Mouse (Mus musculus) erythroblast, adult 5-6 weeks (primary cell): ENCODE data around the gene Flt1. TPM values are rescaled to one million over a fixed set of nuclear protein-coding genes. Genes with fewer than 3 reads are reported as not detected.

Experiments used
- ATAC-seq: replicated peaks from 2 replicates; pipeline ENCODE4 v1.8.0; 2016; ENCODE audit warnings: moderate number of reproducible peaks, mild to moderate bottlenecking, moderate TSS enrichment, inconsistent platforms; ENCODE audit not compliant: poor library complexity, low FRiP score, severe bottlenecking
- total RNA-seq, 2 experiments: library from RNA; stranded (forward) in 1 of 2; stranded (reverse) in 1 of 2; fragments of 150-400 nt in 1 of 2; fragments of 200-764, 138-1000 nt in 1 of 2; gene quantifications; 2 replicates each; pipeline versions ENCODE4 v1.2.3 to v1.2.4; 2015 to 2017; ENCODE audit warnings: low replicate concordance in 2 of 2

The Flt1 gene
- total RNA-seq (2015; ENCODE audit: low replicate concordance), result 0.63 and 0.77 TPM in 2 replicates
- 0.68 and 0.98 TPM in 2 replicates for total RNA-seq (2017; ENCODE audit: low replicate concordance)

DNA sequence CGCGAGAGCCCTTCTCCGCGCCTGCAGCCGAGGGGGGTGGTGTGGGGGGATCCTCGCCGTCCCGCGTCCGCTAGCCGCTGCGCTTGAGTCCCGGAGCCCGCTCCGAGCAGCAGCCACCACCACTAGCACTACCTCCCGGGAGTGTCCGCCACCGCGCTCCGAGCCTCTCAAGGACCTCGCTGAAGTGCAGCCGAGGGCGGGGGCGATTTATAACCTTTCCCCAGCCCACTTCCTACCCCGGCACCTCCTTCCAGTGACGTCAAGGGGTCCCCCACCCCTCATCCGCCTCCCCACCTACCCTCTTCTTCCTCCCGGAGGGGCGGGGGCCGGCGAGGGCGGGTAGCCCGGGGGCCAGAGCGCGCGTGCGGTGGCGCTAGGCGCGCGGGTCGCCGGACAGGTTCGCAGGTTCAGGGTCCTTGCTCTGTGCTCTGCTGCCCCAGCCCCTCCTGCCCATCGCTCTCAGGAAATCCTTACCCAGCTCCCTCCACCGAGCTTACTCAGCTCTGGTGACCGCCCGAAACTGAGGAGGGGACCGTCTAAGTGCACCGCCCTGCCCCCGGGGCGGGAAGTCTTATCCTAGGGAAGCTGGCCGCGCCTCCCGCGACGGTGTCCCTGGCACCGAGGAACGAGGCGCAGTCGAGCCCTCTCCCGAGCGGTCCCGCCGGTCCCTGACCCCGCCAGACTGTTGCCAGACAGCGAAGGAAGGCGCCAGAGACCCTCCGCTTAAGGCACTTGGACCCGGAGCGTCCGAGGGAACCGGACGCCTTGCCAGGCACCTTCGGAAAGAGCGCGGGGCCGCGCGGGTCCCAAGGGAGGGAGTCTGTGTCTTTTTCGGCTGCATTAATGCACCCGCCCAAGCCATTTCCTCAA lies at the start of gene Flt1:
Flt1 (minus strand) TSS at position 181 of the 870 bp plus-strand sequence.
- no peak for ATAC-seq

DNA sequence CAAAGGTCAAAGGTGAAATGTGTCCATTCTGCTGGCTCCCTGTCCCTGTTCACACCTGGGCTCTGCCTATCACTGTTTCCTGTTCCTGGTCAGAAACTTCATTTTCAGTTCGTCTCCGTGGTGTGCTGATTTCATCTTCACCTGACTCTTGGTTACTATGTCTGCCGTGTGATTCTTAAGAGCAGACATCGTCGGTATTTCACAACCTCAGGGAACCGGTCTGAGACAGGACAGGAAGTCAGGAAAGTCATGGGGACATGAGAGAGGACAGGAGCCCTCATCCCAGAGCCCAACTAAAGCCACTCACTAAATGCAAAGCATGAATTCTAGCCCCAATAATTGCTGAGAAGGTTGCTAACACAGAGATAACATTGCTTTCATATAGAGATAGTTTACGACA lies 49.4 kb upstream of the Flt1 start:
- ATAC-seq, result no peak

DNA sequence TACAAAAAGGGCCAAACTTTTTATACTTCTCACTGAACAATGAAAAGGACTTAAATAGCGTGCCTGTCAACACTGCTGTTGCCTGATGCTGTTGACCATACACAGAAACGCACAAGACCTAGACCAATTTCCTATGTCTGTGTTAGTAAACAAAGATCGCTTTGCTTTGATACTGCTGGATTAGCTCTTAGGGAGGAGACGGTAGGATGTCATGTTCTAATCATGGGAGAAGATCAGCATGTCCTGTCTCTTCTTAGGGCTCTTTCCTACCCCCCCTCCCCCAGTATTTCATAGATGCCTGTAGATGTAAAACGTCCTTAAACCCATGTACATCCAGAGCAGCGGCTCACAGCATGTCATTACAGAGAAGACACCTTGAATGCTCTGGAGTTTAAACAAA lies 44.1 kb upstream of the Flt1 start:
- no peak for ATAC-seq

DNA sequence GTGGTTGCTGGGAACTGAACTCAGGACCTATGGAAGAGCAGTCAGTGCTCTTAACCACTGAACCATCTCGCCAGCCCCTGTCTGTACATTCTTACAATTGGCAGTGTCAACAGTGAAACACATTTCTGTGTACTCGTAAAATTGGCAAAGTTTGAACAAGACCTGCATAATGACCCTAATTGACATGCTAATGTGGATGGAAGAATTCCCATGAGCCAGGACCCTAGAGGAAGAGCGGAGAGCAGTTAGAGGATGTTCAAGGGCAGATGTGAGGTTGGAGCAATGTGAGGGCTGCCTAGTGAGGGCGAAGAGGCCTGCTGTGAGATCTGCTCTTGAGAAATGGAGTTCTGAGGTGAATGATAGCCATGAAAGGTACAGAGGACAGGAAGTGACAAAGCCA lies 38.2 kb upstream of the Flt1 start:
- no peak for ATAC-seq

DNA sequence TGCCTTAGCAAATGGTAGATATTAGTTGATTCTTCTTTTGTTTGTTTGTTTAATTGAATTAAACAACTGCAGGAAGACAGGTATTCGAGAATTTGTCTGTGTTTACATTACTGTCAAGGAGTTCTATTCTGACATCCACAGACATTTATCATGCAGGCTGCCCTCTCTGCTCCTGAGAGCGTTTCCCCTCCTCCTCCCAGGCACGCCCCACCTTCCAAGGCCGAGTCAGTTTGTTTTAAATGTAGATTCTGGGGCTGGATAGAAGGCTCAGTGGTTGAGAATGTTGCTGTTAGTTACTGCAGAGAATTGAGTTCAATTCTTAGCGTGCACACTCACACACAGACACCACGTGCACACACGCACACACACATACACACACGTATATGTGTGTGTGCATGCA lies 36.2 kb upstream of the Flt1 start:
- no peak for ATAC-seq

DNA sequence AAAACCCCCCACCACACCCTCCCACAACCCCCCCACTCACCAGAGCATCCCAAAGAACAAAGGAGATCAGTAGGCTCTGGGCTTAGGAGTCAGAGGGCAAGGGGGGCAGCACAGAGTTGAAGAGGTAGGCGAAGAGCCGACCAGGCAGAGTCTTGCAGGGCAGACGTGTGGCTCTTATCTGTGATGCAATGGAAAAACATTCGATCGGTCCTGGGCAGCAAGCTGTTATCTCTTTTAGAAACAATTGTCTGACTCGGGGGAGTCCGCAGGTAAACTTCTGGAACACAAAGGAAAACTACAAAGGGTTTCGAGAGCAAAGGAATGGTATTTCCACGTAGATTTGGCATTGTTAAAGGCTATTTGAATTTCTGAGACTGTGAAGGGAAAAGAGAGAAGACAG lies 35.5 kb upstream of the Flt1 start:
- ATAC-seq, result no peak

DNA sequence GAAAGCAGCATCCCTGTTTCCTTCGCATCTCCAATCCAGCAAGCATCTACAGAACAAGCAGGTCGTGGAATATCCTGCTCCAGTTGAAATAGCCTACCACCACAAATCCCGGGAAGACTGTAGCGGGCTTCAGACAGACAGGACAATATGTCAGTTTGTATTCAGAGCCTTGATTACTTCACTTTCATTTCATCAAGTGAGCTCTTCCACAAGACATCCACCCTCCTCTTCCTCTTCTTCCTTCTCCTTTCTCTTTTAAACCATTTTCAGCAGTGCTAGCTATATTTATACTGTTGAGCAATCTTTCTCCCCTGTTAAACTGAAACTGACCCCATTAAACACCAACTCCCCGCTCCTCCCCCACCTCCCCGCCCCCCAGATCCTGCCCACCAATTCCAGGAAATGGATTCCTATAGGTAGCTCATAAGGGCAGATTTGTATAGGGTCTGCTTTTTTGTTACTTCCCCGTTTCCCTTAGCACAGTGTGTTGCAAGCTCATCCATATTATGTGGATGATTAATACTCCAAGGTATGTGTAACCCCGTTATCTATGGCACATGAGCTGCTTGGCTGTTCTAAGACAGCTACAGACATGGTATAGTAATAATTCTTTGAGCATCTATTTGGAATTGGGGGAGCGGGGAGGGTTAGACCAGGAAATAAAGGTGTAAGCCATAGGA lies 33.0 kb upstream of the Flt1 start:
- no peak for ATAC-seq

DNA sequence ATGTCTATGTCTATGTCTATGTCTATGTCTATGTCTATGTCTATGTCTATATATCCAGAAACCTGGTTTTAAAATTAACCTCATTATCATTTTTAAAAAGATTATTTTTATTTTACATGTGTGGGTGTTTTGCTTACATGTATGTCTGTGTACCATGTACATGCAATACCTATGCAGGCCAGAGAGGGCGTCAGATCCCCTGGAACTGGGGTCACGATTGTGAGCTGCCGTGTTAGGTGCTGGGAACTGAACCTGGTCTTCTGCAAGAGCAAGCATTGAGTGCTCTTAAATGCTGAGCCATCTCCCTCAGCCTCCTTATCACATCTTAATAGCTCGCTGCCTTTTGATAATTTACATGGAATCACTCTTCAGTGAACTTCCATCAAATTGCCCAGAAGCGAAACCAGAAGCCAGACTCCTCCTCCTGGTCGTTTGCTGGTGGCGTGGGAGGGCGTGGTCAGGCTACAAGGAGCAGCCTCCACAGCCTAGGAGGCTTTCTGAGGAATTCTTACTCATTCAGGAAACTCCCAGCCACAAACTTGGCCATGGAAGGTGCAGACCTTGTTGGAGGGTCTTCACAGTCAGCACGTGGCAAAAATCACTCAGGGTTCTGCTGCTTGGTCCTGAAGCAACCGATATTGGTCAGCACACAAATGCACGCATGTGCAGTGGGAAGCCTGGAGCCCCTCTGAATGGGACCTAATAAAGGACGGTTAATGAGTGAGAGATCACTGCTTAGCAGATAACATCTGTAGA lies 32.2 kb upstream of the Flt1 start:
- no peak for ATAC-seq

DNA sequence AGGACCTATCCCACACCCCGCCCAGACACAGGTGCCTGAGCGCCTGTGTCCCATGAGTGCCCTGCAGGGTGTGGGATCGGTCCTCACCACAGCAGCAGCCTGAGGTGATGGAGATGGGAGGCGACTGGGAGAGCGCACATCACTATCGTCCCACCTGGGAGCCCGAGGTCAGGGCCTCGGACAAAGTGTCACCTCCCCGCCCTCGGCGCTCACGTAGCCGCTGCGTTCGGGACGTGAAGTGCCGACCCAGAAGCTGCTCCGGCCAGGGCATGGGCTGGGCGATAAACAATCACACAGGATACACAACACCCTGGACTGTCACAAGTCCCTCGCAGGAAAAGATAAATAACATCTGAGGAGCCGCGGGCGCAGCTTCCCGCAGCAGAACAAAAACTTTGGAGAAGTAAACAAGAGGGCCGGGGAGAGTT lies 27.1 kb upstream of the Flt1 start:
- no peak for ATAC-seq

DNA sequence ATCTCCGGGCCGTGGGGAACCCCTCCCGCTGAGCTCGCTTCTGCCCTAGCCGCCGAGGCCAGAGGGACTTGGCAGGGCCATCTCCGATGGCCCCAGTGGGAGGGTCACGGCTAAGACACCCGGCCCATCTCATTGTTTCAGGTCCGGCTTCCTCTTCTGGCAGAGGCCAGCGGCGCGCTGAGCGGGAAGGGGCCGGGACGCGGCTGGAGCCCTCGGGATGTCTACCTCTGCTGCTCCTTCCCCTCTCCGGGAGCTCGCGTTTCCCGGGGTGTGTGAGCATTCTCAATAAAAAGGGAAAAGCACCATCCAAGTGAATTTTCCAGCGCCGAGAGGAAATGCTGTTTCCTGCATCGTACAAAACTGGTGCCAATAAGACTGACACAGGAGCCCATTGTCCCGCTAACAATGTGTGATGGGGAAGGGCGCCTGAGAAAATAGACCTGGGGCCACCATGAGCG lies 25.9 kb upstream of the Flt1 start:
- no peak for ATAC-seq

DNA sequence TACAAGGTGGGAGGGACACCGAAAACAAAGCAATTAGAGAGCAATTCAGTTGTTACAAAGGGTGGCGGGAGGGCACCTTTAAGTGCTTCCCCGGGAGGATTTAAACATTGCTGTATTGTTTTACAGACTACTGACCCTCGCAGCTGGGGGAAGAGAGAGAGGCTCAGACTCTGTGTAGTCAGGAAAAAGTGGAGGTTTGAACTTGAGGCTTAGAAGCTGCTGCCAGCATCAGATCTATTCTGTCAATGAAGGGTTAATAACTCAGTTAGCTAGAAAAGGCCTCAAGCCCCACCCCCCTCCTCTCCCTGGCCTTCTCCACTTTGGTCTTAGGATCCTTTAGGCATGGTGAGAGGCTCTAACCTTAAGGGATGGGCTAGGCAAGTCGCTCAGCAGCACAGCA lies 24.2 kb upstream of the Flt1 start:
- no peak for ATAC-seq

DNA sequence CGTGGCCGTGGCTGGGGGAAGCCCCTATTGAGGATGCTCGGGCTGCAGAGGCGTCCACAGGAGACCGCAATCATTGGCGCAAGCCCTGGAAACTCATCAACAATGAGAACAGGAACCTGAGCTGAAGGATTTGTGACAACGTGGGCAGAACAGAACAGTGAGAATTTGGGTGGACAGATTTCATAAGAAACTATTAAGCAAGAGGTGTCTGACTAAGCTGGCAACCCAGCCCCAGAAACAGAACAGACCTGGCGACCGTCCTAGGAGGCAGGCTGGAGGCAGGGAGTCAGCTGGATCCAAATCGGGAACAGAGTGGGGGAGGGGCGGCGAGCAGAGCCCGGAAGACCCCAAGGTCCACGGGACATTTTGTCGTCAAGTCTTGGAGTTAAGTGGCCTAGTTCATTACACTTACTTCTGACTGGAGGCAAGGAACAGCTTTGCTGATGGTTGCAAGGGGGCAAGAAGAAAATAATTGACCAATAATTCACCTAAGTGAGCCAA lies 22.3 kb upstream of the Flt1 start:
- ATAC-seq, result no peak

DNA sequence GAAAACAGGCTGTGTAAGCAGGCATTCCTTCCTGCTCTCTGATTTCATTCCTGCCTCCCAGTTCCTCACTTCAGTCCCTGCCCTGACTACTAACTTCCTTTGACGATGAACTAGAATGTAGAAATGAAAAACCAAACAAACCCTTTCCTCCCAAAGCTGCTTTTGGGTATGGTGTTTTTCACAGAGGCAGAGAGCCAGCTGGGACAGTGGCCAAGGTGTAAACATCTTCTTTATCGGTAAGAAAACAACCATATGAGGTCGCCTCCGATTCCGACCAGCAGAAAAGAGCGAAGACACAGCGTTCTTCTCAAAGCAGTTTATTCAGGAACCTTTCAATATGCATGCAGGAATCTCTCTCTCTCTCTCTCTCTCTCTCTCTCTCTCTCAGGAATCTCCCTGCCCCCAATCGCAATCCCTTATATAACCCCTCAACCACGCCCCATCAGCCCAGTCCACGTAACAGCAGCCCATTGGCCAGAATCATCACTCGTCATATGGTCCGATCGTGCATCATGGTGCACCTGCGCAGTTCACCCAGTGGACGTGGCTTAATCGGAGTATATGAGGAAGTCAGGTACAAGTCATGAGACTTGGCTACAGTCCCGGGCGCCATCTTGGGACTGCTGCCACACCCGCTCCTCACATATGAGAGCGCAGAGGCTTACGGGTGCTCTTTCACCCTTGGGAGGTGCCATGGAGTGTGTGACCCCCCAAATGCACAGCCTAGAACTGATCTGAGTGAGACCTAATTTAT lies 19.3 kb upstream of the Flt1 start:
- no peak for ATAC-seq

DNA sequence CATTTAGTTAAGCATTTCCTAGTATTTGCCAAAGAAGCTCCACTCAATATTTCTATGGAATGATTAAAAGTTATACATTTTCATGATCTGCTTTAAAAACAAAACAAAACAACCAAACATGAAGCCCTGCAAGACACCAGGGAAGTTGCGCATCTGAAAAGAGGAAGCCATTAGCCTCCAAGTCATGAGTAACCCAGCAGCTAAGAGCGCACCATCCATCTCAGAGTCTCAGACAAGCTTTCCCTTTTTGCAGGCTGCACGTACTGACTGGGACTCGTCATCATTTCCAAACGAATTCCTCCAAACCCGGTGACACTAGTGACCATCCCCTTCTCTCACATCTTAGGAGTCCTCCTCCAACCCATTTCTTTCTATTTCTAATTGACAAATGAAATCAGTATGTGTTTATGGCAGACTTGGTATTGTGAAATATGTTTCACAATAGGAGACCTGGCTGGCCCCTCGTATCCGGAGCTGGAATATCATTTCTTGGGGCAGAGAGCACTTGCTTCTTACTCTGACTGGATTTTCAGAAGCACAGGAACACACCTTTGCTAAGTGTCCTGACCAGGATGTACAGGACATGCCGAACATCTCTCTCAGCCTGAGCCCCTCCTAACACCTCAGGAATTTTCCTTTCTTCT lies 16.8 kb upstream of the Flt1 start:
- no peak for ATAC-seq

DNA sequence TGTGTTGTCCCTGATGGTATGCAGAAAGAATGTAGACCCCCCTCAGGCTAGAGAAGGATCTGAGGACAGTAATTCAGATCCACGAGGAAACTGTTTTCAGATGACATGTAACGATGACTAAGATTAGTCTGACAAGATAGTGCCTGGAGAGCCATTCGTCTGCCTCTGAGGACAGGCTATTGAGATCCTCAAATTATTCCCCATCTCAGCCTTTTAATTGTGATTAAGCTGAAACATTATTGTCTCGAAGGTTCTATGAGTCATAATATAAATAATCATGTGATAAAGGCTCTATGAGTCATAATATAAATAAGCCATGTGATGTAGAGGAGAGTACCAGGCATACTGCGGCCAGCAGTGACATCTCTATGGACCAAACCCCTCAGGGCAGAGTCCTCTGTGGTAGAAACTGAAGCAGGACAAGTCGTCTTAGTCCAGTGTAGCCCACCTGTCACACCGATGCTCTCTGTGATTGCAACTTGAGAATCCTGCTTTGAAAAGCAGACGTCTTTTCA lies 11.0 kb upstream of the Flt1 start:
- ATAC-seq, result no peak

DNA sequence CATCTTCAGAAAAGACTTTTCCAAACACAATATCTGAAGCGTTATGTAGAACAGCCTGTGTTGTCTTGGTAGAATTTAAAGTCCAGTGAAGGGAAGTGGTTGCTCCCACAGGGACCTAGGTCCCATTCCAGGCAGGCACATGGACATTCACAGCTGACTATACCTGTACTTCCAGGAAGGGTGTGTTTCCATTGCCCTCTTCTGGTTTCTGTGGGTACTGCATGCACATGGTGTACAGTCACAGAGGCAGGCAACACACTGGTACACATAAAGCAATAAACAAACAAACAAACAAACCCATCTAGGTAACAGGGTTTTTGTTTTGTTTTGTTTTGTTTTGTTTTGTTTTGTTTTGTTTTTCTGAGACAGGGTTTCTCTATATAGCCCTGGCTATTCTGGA lies 7.9 kb upstream of the Flt1 start:
- no peak for ATAC-seq

DNA sequence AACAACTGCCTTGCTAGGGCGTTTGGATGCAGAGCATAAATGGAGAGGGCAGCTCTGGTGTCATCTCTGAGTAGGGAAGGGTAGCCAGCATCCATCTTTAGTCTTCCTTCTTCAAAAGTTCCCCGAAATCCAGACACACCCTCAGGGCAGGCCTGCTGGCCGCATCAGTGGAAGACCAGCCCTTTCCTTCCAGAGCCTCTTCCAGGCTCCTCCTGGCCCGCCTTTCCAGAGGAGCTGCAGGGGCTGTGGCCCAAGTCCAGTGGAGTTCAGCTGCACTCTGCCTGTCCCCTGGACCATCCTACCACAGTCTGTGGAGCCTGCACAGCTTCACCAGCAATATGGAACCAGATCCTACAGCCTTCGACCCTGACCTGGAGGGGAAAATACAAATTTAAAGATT lies 7.1 kb upstream of the Flt1 start:
- ATAC-seq, result no peak

DNA sequence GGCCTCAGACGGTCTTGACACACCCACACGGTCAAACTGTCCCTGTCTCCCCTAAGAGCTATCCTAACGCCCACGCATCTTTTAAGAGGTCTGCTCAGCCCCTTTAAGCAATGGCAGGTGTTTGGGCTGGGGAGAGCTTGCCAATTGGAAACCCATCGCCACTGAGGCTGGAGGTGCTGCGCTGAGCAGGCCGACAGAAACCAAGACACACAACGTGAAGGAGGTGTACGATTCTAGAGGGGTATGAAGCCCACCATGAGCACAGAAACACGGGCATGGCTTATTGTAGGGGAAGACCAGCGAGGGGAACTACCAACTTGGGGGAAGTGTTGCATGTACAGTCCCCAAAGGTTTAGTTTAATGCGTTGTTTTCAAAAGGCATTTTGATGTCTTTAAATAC lies 1.7 kb upstream of the Flt1 start:
- no peak for ATAC-seq
